Mouse (Mus musculus): ENCODE data around the gene Vmn2r28. TPM values are rescaled to one million over a fixed set of nuclear protein-coding genes. Genes with fewer than 3 reads are reported as not detected.
"Not testable (repeated sequence)": the region's sequence is repeated elsewhere in the genome, so short reads cannot be mapped to it uniquely, and the experiment has no call there.

Vmn2r28 gene
- total RNA-seq (2021) = not detected
- long read RNA-seq, experiment 1 = 0 reads
- long read RNA-seq, experiment 2 = 0 reads

DNA sequence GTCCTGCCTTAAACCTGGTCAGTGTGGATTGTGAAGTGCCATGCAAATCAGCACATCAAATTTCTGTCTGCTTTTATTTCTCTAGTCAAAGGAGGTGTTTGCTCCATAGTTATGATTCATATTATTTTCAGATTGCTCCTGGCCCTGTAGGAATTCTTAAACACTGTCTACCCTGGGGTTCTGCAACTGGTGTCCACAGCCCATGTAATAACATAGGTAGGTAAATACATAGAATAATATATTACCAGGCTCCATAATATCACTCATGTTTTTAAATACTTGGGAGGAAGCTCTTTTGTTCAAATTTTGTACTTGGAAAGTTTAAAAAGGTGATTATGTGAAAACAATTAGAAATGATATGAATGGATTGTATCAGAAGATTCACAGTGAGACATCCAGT is at the start of gene Vmn2r28:
Gene Vmn2r28, minus strand, starts transcription at position 101 of the 400 bp plus-strand sequence.
- DNase-seq (ENCODE audit: extremely low spot score in 1 of 2, low spot score in 2 of 2); H3K4me3 ChIP-seq; intact Hi-C loops (cut with DNase I); H3K27ac ChIP-seq: not testable (repeated sequence)

DNA sequence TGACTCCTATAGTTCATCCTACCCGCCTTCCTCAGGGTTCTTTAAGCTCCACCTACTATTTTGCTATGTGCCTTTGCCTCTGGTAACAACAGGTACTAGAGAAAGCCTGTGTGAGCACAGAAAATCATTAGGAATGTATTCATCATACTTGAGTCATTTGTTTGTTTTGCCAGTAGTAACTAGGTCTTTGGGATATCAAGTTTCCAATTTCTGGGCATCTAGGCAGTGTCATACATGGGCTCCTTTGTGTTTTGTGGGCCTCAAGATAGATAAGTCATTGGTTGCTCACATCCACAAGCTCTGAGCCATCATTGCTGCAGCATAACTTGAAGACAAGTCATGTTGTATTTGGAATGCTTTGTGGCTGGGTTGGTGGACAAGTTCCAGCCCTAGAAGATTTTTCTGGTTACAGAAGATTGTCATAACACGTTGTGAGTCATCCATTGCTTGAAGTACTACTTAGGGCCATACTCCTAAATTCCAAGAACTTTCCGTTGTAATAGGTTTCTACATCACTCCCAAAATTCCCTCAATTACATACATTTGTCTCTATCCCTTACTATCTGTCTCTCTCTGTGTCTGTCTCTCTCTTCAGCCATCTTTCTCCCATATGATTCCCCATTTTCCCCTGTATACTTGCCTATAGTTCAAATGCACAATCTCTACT is 47.1 kb upstream of the Vmn2r28 start:
- H3K27ac ChIP-seq; intact Hi-C loops (cut with DNase I); H3K4me3 ChIP-seq; DNase-seq (ENCODE audit: extremely low spot score in 1 of 2, low spot score in 2 of 2): not testable (repeated sequence)

DNA sequence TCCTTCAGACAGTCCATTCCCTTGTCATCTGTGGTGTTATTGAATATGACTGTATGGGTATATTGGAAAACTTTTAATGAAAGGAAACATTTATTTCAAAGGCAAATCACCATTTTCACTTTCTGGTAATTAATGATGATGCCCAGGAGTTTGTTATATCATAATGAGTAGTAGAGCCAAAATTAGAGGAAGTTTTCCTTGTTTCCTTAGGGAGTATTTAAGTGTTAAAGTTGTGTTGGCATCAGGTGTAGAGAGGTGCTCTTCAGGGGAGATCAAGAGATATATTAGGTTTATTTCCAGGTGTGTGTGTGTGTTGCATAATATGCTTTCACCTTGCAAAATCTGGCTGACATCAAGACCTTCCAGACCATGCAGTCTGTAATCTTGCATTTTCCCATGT is 37.1 kb downstream of the Vmn2r28 start, which contains the start of gene Vmn1r59:
Gene Vmn1r59, minus strand, starts transcription at position 101 of the 400 bp plus-strand sequence.
- H3K4me3 ChIP-seq = no peak within 1 kb of the TSS
- no peak for DNase-seq (ENCODE audit: extremely low spot score in 1 of 2, low spot score in 2 of 2)
- no peak within 1 kb of the TSS for H3K27ac ChIP-seq
- no peak for TF ChIP-seq CTCF (IDR thresholded peaks at IDR 0.05)
- intact Hi-C loops (cut with DNase I) = loop anchor here (5.0 kb wide), 1 partner anchor 224 kb away; no protein-coding TSS in a partner anchor

DNA sequence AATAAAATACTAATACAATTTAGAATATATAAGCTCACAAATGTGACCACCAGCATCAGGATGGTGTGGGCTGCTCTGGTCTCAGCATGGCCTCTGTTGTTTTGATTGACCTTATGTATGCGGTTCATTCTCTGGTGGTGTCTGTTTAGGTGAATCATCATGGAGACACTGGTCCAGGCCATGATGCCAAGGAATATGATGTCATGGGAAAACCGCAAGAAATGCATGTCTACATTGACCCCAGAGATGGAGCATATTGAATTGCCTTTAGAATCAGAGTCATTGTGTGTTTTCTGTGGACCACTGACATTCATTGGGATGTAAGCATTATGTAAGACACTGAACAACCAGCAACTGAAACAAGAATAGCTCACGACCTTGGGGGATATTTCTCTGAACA is 39.7 kb downstream of the Vmn2r28 start:
- H3K27ac ChIP-seq; DNase-seq (ENCODE audit: extremely low spot score in 1 of 2, low spot score in 2 of 2); H3K4me3 ChIP-seq; intact Hi-C loops (cut with DNase I): not testable (repeated sequence)

DNA sequence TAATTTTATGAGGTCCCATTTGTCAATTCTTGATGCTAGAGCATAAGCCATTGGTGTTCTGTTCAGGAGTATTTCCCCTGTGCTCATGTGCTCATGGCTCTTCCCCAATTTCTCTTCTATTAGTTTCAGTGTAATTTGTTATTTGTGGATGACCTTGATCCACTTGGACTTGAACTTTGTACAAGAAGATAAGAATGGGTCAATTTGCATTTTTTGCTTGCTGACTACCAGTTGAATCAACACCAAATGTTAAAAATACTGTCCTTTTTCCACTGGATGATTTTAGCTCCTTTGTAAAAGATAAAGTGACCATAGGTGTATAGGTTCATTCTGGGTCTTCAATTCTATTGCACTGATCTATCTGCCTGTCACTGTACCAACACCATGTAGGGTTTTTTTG is 45.1 kb downstream of the Vmn2r28 start:
- no peak overlapping the region for H3K4me3 ChIP-seq
- intact Hi-C loops (cut with DNase I) = no loop called here
- TF ChIP-seq CTCF (IDR thresholded peaks at IDR 0.05) = no peak

More for the DNA sequence above, 45.1 kb downstream of the Vmn2r28 start:
- no peak overlapping the region for H3K27ac ChIP-seq
- DNase-seq (ENCODE audit: extremely low spot score in 1 of 2, low spot score in 2 of 2) = no peak

Other genes starting within 250 kb of the Vmn2r28 start
- gene Gm5065, start 143.4 kb downstream of the Vmn2r28 start, total RNA-seq (2021) = not detected
- gene Nlrp2, start 142.9 kb downstream of the Vmn2r28 start, total RNA-seq (2021) = not detected
- gene Vmn1r58, start 80.6 kb downstream of the Vmn2r28 start, total RNA-seq (2021) = not detected
- not detected for gene Vmn1r59, start 37.2 kb downstream of the Vmn2r28 start, total RNA-seq (2021)
- gene Vmn1r60, start 53.4 kb upstream of the Vmn2r28 start, total RNA-seq (2021) = not detected
- gene Vmn1r61, start 119.3 kb upstream of the Vmn2r28 start, total RNA-seq (2021) = not detected
- not detected for gene Vmn1r62, start 179.7 kb upstream of the Vmn2r28 start, total RNA-seq (2021)